Mouse (Mus musculus): ENCODE results near the gene Lhfpl4. TPM values are rescaled to one million over a fixed set of nuclear protein-coding genes. Genes with fewer than 3 reads are reported as not detected.
A peak's percentile ranks its signal among the peaks of the same experiment; 100 is the strongest.

Gene Lhfpl4
- polyA plus RNA-seq, 1 experiment from 2014 or later: 7.6 TPM

- Histone ChIP-seq H3K4me3 (ENCODE audit: low read depth, low read length) (no peak overlapping the region), H3K27me3 (ENCODE audit: control insufficient read depth, insufficient read depth, low read length) (no peaks in the 10 kb centered on the region), H3K36me3 (ENCODE audit: control insufficient read depth, insufficient read depth, low read length) (no peaks in the 10 kb centered on the region), H3K27ac (ENCODE audit: low read depth, low read length) (no peak overlapping the region), H3K4me1 (ENCODE audit: control insufficient read depth, insufficient read depth, low read length) (no peaks in the 10 kb centered on the region), H3K4me2 (no peak overlapping the region), H3K9ac (ENCODE audit: low read length) (no peak overlapping the region), H3K9me3 (ENCODE audit: control insufficient read depth, low read length) (no peaks in the 10 kb centered on the region)
- 64% methylated on average over 1 of the region's 1 CpGs for WGBS
- peak; percentile 91 for DNase-seq (ENCODE audit: low spot score, missing footprints)
- ATAC-seq (ENCODE audit: low FRiP score): no peak
Measured at GRCm38 (mm10) chr6:113172568-113172967, 22.6 kb downstream of the Lhfpl4 start.

GRCm38 (mm10) chr6:113172011-113172410, 23.2 kb downstream of the Lhfpl4 start:
- no peaks in the 10 kb centered on the region for H3K27me3 ChIP-seq (ENCODE audit: control insufficient read depth, insufficient read depth, low read length)
- H3K4me2 ChIP-seq: no peak overlapping the region
- no peak overlapping the region for H3K27ac ChIP-seq (ENCODE audit: low read depth, low read length)
- no peak overlapping the region for H3K9ac ChIP-seq (ENCODE audit: low read length)
- H3K9me3 ChIP-seq (ENCODE audit: control insufficient read depth, low read length): no peaks in the 10 kb centered on the region
- DNase-seq (ENCODE audit: low spot score, missing footprints) (peak; percentile 67), ATAC-seq (ENCODE audit: low FRiP score) (no peak)
- no peaks in the 10 kb centered on the region for H3K36me3 ChIP-seq (ENCODE audit: control insufficient read depth, insufficient read depth, low read length)
- H3K4me3 ChIP-seq (ENCODE audit: low read depth, low read length): no peak overlapping the region
- no peaks in the 10 kb centered on the region for H3K4me1 ChIP-seq (ENCODE audit: control insufficient read depth, insufficient read depth, low read length)

GRCm38 (mm10) chr6:113170651-113171050, 24.5 kb downstream of the Lhfpl4 start:
- Histone ChIP-seq H3K9me3 (ENCODE audit: control insufficient read depth, low read length) (no peaks in the 10 kb centered on the region), H3K36me3 (ENCODE audit: control insufficient read depth, insufficient read depth, low read length) (no peaks in the 10 kb centered on the region), H3K9ac (ENCODE audit: low read length) (no peak overlapping the region), H3K27ac (ENCODE audit: low read depth, low read length) (no peak overlapping the region), H3K4me3 (ENCODE audit: low read depth, low read length) (no peak overlapping the region), H3K4me1 (ENCODE audit: control insufficient read depth, insufficient read depth, low read length) (no peaks in the 10 kb centered on the region), H3K4me2 (no peak overlapping the region), H3K27me3 (ENCODE audit: control insufficient read depth, insufficient read depth, low read length) (no peaks in the 10 kb centered on the region)
- 94% methylated on average over 8 of the region's 8 CpGs for WGBS
- peak; percentile 45 for DNase-seq (ENCODE audit: low spot score, missing footprints)
- ATAC-seq (ENCODE audit: low FRiP score): no peak

GRCm38 (mm10) chr6:113169852-113170251, 25.3 kb downstream of the Lhfpl4 start:
- Histone ChIP-seq H3K27me3 (ENCODE audit: control insufficient read depth, insufficient read depth, low read length) (no peaks in the 10 kb centered on the region), H3K27ac (ENCODE audit: low read depth, low read length) (no peak overlapping the region), H3K36me3 (ENCODE audit: control insufficient read depth, insufficient read depth, low read length) (no peaks in the 10 kb centered on the region), H3K4me1 (ENCODE audit: control insufficient read depth, insufficient read depth, low read length) (no peaks in the 10 kb centered on the region), H3K9me3 (ENCODE audit: control insufficient read depth, low read length) (no peaks in the 10 kb centered on the region), H3K4me2 (no peak overlapping the region), H3K4me3 (ENCODE audit: low read depth, low read length) (no peak overlapping the region), H3K9ac (ENCODE audit: low read length) (no peak overlapping the region)
- DNase-seq (ENCODE audit: low spot score, missing footprints): peak; percentile 61
- WGBS: 71% methylated on average over 3 of the region's 3 CpGs
- ATAC-seq (ENCODE audit: low FRiP score): no peak

GRCm38 (mm10) chr6:113168316-113168975, 26.7 kb downstream of the Lhfpl4 start:
- no peak overlapping the region for H3K4me3 ChIP-seq (ENCODE audit: low read depth, low read length)
- ATAC-seq (ENCODE audit: low FRiP score) (no peak), DNase-seq (ENCODE audit: low spot score, missing footprints) (peak; percentile 73)
- no peaks in the 10 kb centered on the region for H3K27me3 ChIP-seq (ENCODE audit: control insufficient read depth, insufficient read depth, low read length)
- no peaks in the 10 kb centered on the region for H3K4me1 ChIP-seq (ENCODE audit: control insufficient read depth, insufficient read depth, low read length)
- no peak overlapping the region for H3K27ac ChIP-seq (ENCODE audit: low read depth, low read length)
- no peak overlapping the region for H3K4me2 ChIP-seq
- no peak overlapping the region for H3K9ac ChIP-seq (ENCODE audit: low read length)
- WGBS: 89% methylated on average over 7 of the region's 7 CpGs
- H3K9me3 ChIP-seq (ENCODE audit: control insufficient read depth, low read length): no peaks in the 10 kb centered on the region
- H3K36me3 ChIP-seq (ENCODE audit: control insufficient read depth, insufficient read depth, low read length): no peaks in the 10 kb centered on the region

- Histone ChIP-seq H3K4me3 (ENCODE audit: low read depth, low read length) (no peak overlapping the region), H3K9me3 (ENCODE audit: control insufficient read depth, low read length) (no peaks in the 10 kb centered on the region), H3K4me1 (ENCODE audit: control insufficient read depth, insufficient read depth, low read length) (no peaks in the 10 kb centered on the region), H3K27me3 (ENCODE audit: control insufficient read depth, insufficient read depth, low read length) (no peaks in the 10 kb centered on the region), H3K4me2 (no peak overlapping the region), H3K36me3 (ENCODE audit: control insufficient read depth, insufficient read depth, low read length) (no peaks in the 10 kb centered on the region), H3K27ac (ENCODE audit: low read depth, low read length) (no peak overlapping the region), H3K9ac (ENCODE audit: low read length) (no peak overlapping the region)
- DNase-seq (ENCODE audit: low spot score, missing footprints) (peak; percentile 62), ATAC-seq (ENCODE audit: low FRiP score) (no peak)
- WGBS: 85% methylated on average over 17 of the region's 17 CpGs
Measured at GRCm38 (mm10) chr6:113166661-113167251, 28.4 kb downstream of the Lhfpl4 start.

- DNase-seq (ENCODE audit: low spot score, missing footprints) (no peak), ATAC-seq (ENCODE audit: low FRiP score) (no peak)
- no peak overlapping the region for H3K27ac ChIP-seq (ENCODE audit: low read depth, low read length)
- no peak overlapping the region for H3K9ac ChIP-seq (ENCODE audit: low read length)
- no peak overlapping the region for H3K4me2 ChIP-seq
- no peaks in the 10 kb centered on the region for H3K4me1 ChIP-seq (ENCODE audit: control insufficient read depth, insufficient read depth, low read length)
- H3K36me3 ChIP-seq (ENCODE audit: control insufficient read depth, insufficient read depth, low read length): no peaks in the 10 kb centered on the region
- H3K4me3 ChIP-seq (ENCODE audit: low read depth, low read length): no peak overlapping the region
- H3K9me3 ChIP-seq (ENCODE audit: control insufficient read depth, low read length): no peaks in the 10 kb centered on the region
- H3K27me3 ChIP-seq (ENCODE audit: control insufficient read depth, insufficient read depth, low read length): no peaks in the 10 kb centered on the region
Measured at GRCm38 (mm10) chr6:113163513-113163912, 31.7 kb downstream of the Lhfpl4 start.

- no peak overlapping the region for H3K4me2 ChIP-seq
- no peak overlapping the region for H3K9ac ChIP-seq (ENCODE audit: low read length)
- DNase-seq (ENCODE audit: low spot score, missing footprints) (no peak), ATAC-seq (ENCODE audit: low FRiP score) (no peak)
- H3K27ac ChIP-seq (ENCODE audit: low read depth, low read length): no peak overlapping the region
- WGBS: 83% methylated on average over 1 of the region's 1 CpGs
- H3K4me3 ChIP-seq (ENCODE audit: low read depth, low read length): no peak overlapping the region
- no peaks in the 10 kb centered on the region for H3K27me3 ChIP-seq (ENCODE audit: control insufficient read depth, insufficient read depth, low read length)
- H3K9me3 ChIP-seq (ENCODE audit: control insufficient read depth, low read length): no peaks in the 10 kb centered on the region
- H3K36me3 ChIP-seq (ENCODE audit: control insufficient read depth, insufficient read depth, low read length): no peaks in the 10 kb centered on the region
- no peaks in the 10 kb centered on the region for H3K4me1 ChIP-seq (ENCODE audit: control insufficient read depth, insufficient read depth, low read length)
Measured at GRCm38 (mm10) chr6:113161982-113162381, 33.2 kb downstream of the Lhfpl4 start.

- H3K4me1 ChIP-seq (ENCODE audit: control insufficient read depth, insufficient read depth, low read length): no peaks in the 10 kb centered on the region
- H3K4me3 ChIP-seq (ENCODE audit: low read depth, low read length): no peak overlapping the region
- DNase-seq (ENCODE audit: low spot score, missing footprints): no peak
- H3K9me3 ChIP-seq (ENCODE audit: control insufficient read depth, low read length): no peaks in the 10 kb centered on the region
- ATAC-seq (ENCODE audit: low FRiP score): no peak
- H3K27me3 ChIP-seq (ENCODE audit: control insufficient read depth, insufficient read depth, low read length): no peaks in the 10 kb centered on the region
- 94% methylated on average over 10 of the region's 10 CpGs for WGBS
- peaks cover 2% of the 10 kb centered on the region; the same call in 1 of the 2 replicates for H3K36me3 ChIP-seq (ENCODE audit: control insufficient read depth, insufficient read depth, low read length)
- no peak overlapping the region for H3K4me2 ChIP-seq
- H3K27ac ChIP-seq (ENCODE audit: low read depth, low read length): no peak overlapping the region
- H3K9ac ChIP-seq (ENCODE audit: low read length): no peak overlapping the region
Measured at GRCm38 (mm10) chr6:113160106-113160505, 35.1 kb downstream of the Lhfpl4 start.

Data from midbrain, embryonic 11.5 days (tissue).